Mouse (Mus musculus) limb, embryonic 10.5 days (tissue): ENCODE measurements around the gene Brd9. TPM values are rescaled to one million over a fixed set of nuclear protein-coding genes. Genes with fewer than 3 reads are reported as not detected.
A peak's percentile ranks its signal among the peaks of the same experiment; 100 is the strongest.
"Not testable (repeated sequence)": the region's sequence is repeated elsewhere in the genome, so short reads cannot be mapped to it uniquely, and the experiment has no call there.

Experiments
- DNase-seq: peaks from one replicate; pipeline ENCODE4 v3.0.0-alpha.2; 2017; ENCODE audit warnings: low spot score
- H3K27ac ChIP-seq: fragments of 300-500 bp; sonication (generic); 2 replicates; pipeline ENCODE4 v1.5.1; 2016; ENCODE audit warnings: mild to moderate bottlenecking
- H3K27me3 ChIP-seq: fragments of 300-500 bp; sonication (generic); 2 replicates; pipeline ENCODE4 v1.6.1; 2016; ENCODE audit warnings: low read depth, mild to moderate bottlenecking; ENCODE audit not compliant: poor library complexity, severe bottlenecking
- H3K36me3 ChIP-seq: fragments of 300-500 bp; sonication (generic); 2 replicates; pipeline ENCODE4 v1.6.1; 2016; ENCODE audit warnings: mild to moderate bottlenecking, moderate library complexity
- H3K4me1 ChIP-seq: fragments of 300-500 bp; sonication (generic); 2 replicates; pipeline ENCODE4 v1.6.1; 2016
- H3K4me3 ChIP-seq: fragments of 300-500 bp; sonication (generic); 2 replicates; pipeline ENCODE4 v1.5.1; 2016; ENCODE audit warnings: mild to moderate bottlenecking, moderate library complexity
- H3K9me3 ChIP-seq: fragments of 300-500 bp; sonication (generic); replicated peaks from 2 replicates; pipeline ENCODE4 v1.6.1; 2016; ENCODE audit warnings: mild to moderate bottlenecking
- WGBS: fragments of 180-500 bp; shearing (Covaris S2); methylation state at CpG from one replicate; pipeline ENCODE4 v1.1.7; 2016; 5-methylcytosine and 5-hydroxymethylcytosine counted together
- microRNA-seq: library from miRNA; unstranded; fragments of <30 nt; microRNA quantifications from one replicate; pipeline ENCODE4, GENCODE M21; 2017
- polyA plus RNA-seq: library from polyadenylated mRNA; unstranded; fragments of >200 nt; fragmentation: Nextera tagmentation; extraction: Ambion mirVana; gene quantifications from 2 replicates; pipeline ENCODE4 v1.2.1, GENCODE M21; 2016

Brd9 gene
- polyA plus RNA-seq, 1 experiment from 2014 or later: 55.3 TPM

- 82% methylated on average over 6 of the region's 6 CpGs for WGBS
- H3K36me3 ChIP-seq: no peaks in the 10 kb centered on the region
- no peaks in the 10 kb centered on the region for H3K4me1 ChIP-seq
- no peaks in the 10 kb centered on the region for H3K9me3 ChIP-seq
- H3K4me3 ChIP-seq: no peak overlapping the region
- no peak for DNase-seq
- H3K27me3 ChIP-seq: 0 out of 2 replicates have a peak, but pooled peaks cover 6% of the 10 kb centered on the region
- no peak overlapping the region for H3K27ac ChIP-seq
Observed at GRCm38 (mm10) chr13:74000961-74001360, 63.4 kb downstream of the Brd9 start.

GRCm38 (mm10) chr13:74001492-74001891 is 63.9 kb downstream of the Brd9 start:
- H3K4me3 ChIP-seq: no peak overlapping the region
- WGBS: 82% methylated on average over 4 of the region's 4 CpGs
- no peak overlapping the region for H3K27ac ChIP-seq
- H3K27me3 ChIP-seq: peaks cover 6% of the 10 kb centered on the region; the same call in 1 of the 2 replicates
- H3K36me3 ChIP-seq: no peaks in the 10 kb centered on the region
- H3K9me3 ChIP-seq: no peaks in the 10 kb centered on the region
- no peaks in the 10 kb centered on the region for H3K4me1 ChIP-seq
- DNase-seq: no peak

DNA sequence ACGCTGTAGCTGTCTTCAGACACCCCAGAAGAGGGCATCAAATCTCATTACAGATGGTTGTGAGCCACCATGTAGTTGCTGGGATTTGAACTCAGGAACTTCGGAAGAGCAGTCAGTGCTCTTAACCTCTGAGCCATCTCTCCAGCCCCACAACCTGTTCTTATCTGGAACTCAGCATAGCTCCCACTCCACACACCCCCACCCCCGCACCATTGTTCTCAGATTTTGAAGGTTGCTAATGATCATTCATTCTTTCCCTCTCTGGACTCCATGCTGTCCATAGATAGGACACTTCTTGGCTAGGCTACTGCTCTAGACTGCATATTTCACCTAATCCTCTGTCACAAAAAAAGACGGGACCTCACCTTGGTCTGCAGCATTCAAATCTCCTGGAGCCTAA is 69.3 kb downstream of the Brd9 start:
- 92% methylated on average over 4 of the region's 4 CpGs for WGBS
- Histone ChIP-seq H3K27me3 (peaks cover 53% of the 10 kb centered on the region), H3K4me1 (peaks cover 24% of the 10 kb centered on the region)
- H3K27ac ChIP-seq, H3K4me3 ChIP-seq, DNase-seq, H3K36me3 ChIP-seq, H3K9me3 ChIP-seq: not testable (repeated sequence)

- H3K4me3 ChIP-seq, H3K9me3 ChIP-seq, DNase-seq, H3K36me3 ChIP-seq, H3K27ac ChIP-seq: not testable (repeated sequence)
- Histone ChIP-seq H3K27me3 (peaks cover 65% of the 10 kb centered on the region), H3K4me1 (peaks cover 24% of the 10 kb centered on the region)
- WGBS: 86% methylated on average over 2 of the region's 2 CpGs
Observed at GRCm38 (mm10) chr13:74008216-74008615, 70.6 kb downstream of the Brd9 start.

DNA sequence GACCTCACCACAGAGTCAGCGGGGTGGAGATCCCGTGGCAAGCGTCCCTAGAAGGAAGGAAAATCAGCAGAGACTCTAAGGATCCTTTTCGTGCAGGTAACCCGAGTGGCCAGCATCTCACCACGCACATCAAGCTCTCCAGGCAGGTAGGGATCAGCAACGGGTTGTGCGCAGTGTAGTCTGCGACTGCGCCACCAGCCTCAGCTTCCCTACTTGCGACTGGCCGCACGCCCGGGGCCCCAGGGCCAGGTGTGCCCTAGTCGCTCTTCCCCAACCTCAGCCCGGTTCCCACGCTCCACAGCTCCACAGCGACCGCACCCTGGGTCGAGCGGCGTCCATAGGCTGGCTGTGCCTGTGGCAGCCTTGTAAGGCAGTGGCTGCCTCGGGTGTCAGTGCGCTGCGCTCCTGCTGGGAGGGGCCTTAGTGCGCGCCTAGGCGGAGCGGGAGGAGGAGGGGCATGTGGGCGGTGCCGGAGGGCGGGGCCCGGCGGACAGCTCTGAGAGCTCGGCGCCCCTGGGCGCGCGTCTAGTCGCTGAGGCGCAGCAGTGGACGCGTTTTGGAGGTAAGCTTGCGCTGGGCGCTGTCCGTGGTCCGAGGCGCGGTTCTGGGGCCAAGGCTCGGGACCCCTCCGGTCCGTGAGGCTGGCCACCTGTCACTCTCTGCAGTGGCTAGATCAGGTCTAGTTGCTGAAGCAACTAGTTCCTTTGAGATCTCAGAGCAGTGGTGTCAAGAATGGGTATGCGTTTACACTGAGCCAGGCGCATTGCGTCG is 71.5 kb downstream of the Brd9 start, which contains the start of gene Tppp:
Gene Tppp, plus strand, starts transcription at position 460 of the 771 bp plus-strand sequence.
- H3K27me3 ChIP-seq: peaks cover 65% of the 10 kb centered on the region

DNA sequence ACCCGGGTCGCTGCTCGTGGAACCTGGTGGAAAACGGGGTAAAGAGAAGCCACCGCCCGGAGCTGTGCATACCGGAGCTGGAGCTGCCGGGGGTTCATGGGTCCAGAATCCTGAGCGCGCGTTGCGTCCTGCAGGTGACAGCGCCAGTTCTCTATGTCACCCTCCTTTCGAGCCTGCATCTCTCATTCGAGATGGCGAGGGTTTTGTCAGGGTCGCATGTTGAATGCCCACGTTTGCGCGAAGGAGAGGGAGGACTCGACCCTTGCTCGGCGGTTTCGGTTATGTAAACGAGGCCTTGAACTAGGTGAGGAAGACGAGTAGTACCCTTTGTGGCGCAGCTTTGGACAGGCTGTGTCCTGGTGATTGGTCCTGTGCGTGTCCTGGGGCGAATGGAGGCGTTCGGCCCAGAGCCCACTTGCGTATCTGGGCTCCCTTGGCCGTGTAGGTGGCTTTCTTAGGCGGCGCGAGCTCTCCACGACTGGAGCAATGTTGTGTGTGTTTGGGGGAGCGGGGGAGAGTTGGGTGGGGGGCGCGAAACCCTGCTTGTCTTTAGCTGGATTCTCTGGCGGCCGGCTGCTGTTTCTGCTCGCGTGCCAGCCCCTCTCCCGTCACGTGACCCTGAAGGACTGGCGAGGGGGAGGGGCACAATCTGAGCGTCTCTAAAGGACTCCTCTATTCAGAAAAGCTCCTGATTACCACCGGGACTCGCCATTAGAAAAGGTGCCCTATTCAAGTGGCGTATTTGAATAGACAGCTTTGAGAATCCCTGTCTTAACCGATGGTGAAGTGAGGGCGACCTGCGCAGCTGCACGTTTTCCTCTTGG is 72.4 kb downstream of the Brd9 start:
- peaks cover 24% of the 10 kb centered on the region for H3K4me1 ChIP-seq
- 2% methylated on average over 55 of the region's 55 CpGs for WGBS
- H3K36me3 ChIP-seq: no peaks in the 10 kb centered on the region
- H3K27ac ChIP-seq: no peak overlapping the region; the same call in 1 of the 2 replicates
- peaks cover 65% of the 10 kb centered on the region for H3K27me3 ChIP-seq
- peak overlapping the region; percentile 64 for H3K4me3 ChIP-seq
- H3K9me3 ChIP-seq: no peaks in the 10 kb centered on the region
- peak; percentile 77 for DNase-seq

More for the DNA sequence above, 71.5 kb downstream of the Brd9 start, which contains the start of gene Tppp:
- Histone ChIP-seq H3K9me3 (no peaks in the 10 kb centered on the region), H3K4me3 (peak within 1 kb of the TSS; percentile 64), H3K4me1 (peaks cover 24% of the 10 kb centered on the region), H3K27ac (peak within 1 kb of the TSS; percentile 7), H3K36me3 (no peaks in the 10 kb centered on the region)
- DNase-seq: peak; percentile 85
- under 1% methylated on average over 56 of the region's 56 CpGs for WGBS

Small RNA genes within 50 kb of the gene (microRNA-seq; reads per million reads assigned to microRNA genes)
- gene Gm25197: not detected

Other genes with a start within 250 kb of the Brd9 start
- not detected in 2 replicates for gene Slc6a19, start 232.9 kb upstream of the Brd9 start, polyA plus RNA-seq
- 49.5 and 59.6 TPM in 2 replicates for gene Slc12a7, start 204.7 kb upstream of the Brd9 start, polyA plus RNA-seq
- gene Nkd2, start 90.2 kb upstream of the Brd9 start, polyA plus RNA-seq: 43.2 and 57.4 TPM in 2 replicates
- gene Trip13, start within 50 bp of the Brd9 start, polyA plus RNA-seq: 80.2 and 81.1 TPM in 2 replicates
- not detected in 2 replicates for gene Zdhhc11, start 26.0 kb downstream of the Brd9 start, polyA plus RNA-seq
- gene Tppp, start 71.6 kb downstream of the Brd9 start, polyA plus RNA-seq: 0.20 and 0.25 TPM in 2 replicates
- 21.2 and 27.7 TPM in 2 replicates for gene Cep72, start 124.5 kb downstream of the Brd9 start, polyA plus RNA-seq
- not detected in 2 replicates for gene Slc9a3, start 183.6 kb downstream of the Brd9 start, polyA plus RNA-seq